Mouse (Mus musculus) midbrain, embryonic 15.5 days (tissue): Measurements from ENCODE around the gene Zfp830. TPM values are rescaled to one million over a fixed set of nuclear protein-coding genes. Genes with fewer than 3 reads are reported as not detected.

ENCODE experiments used
- ATAC-seq: fragments of 200-750 bp; cut with Nextera tagmentation; replicated peaks from 2 replicates; pipeline ENCODE4 v1.8.0; 2017; ENCODE audit warnings: moderate TSS enrichment
- H3K27ac ChIP-seq: fragments of 300-500 bp; sonication (generic); 2 replicates; pipeline ENCODE4 v1.5.1; 2015; ENCODE audit warnings: mild to moderate bottlenecking, inconsistent platforms
- H3K27me3 ChIP-seq: fragments of 300-500 bp; sonication (generic); replicated peaks from 2 replicates; pipeline ENCODE4 v1.6.1; 2015; ENCODE audit warnings: inconsistent platforms
- H3K36me3 ChIP-seq: fragments of 300-500 bp; sonication (generic); replicated peaks from 2 replicates; pipeline ENCODE4 v1.6.1; 2015; ENCODE audit warnings: inconsistent platforms
- H3K4me1 ChIP-seq: fragments of 300-500 bp; sonication (generic); 2 replicates; pipeline ENCODE4 v1.6.1; 2015; ENCODE audit warnings: inconsistent platforms
- H3K4me2 ChIP-seq: fragments of 300-500 bp; sonication (generic); 2 replicates; pipeline ENCODE4 v1.6.1; 2015; ENCODE audit warnings: inconsistent platforms, mild to moderate bottlenecking, moderate library complexity
- H3K4me3 ChIP-seq: fragments of 300-500 bp; sonication (generic); 2 replicates; pipeline ENCODE4 v1.5.1; 2015; ENCODE audit warnings: mild to moderate bottlenecking, inconsistent platforms
- H3K9ac ChIP-seq: fragments of 300-500 bp; sonication (generic); 2 replicates; pipeline ENCODE4 v1.6.1; 2015; ENCODE audit warnings: mild to moderate bottlenecking, inconsistent platforms
- H3K9me3 ChIP-seq: fragments of 300-500 bp; sonication (generic); 2 replicates; pipeline ENCODE4 v1.6.1; 2016; ENCODE audit warnings: inconsistent platforms
- WGBS: fragments of 180-500 bp; shearing (Covaris S2); methylation state at CpG from one replicate; pipeline ENCODE4 v1.1.7; 2015; ENCODE audit warnings: mixed read lengths; 5-methylcytosine and 5-hydroxymethylcytosine counted together
- polyA plus RNA-seq: library from polyadenylated mRNA; unstranded; fragments of >200 nt; fragmentation: Nextera tagmentation; extraction: Ambion mirVana; gene quantifications from 2 replicates; pipeline ENCODE4 v1.2.1, GENCODE M21; 2015

Gene Zfp830
- polyA plus RNA-seq, 1 experiment from 2014 or later: 28.3 TPM

- WGBS: 57% methylated on average over 5 of the region's 5 CpGs
- ATAC-seq: no peak
- 0 out of 2 replicates have a peak, but pooled peaks cover 8% of the 10 kb centered on the region for H3K36me3 ChIP-seq
- H3K4me1 ChIP-seq: peaks cover 21% of the 10 kb centered on the region
- H3K9me3 ChIP-seq: no peaks in the 10 kb centered on the region
- peak overlapping the region; percentile 95; the same call in 1 of the 2 replicates for H3K9ac ChIP-seq
- H3K27ac ChIP-seq: no peak overlapping the region
- H3K4me3 ChIP-seq: peak overlapping the region; percentile 95
- no peaks in the 10 kb centered on the region for H3K27me3 ChIP-seq
- H3K4me2 ChIP-seq: peak overlapping the region; percentile 80
Measured at GRCm38 (mm10) chr11:82780134-82780533, 16.0 kb downstream of the Zfp830 start.

- Histone ChIP-seq H3K36me3 (0 out of 2 replicates have a peak, but pooled peaks cover 14% of the 10 kb centered on the region), H3K9ac (peak within 1 kb of the TSS; percentile 95), H3K27me3 (no peaks in the 10 kb centered on the region), H3K4me1 (peaks cover 21% of the 10 kb centered on the region), H3K27ac (peak within 1 kb of the TSS; percentile 98), H3K4me2 (peak within 1 kb of the TSS; percentile 80), H3K9me3 (no peaks in the 10 kb centered on the region), H3K4me3 (peak within 1 kb of the TSS; percentile 95)
- peak; percentile 97 for ATAC-seq
- WGBS: under 1% methylated on average over 67 of the region's 90 CpGs
Measured at GRCm38 (mm10) chr11:82780983-82781903, 17.1 kb downstream of the Zfp830 start, which contains the start of gene Lig3. Lig3 (plus strand) TSS chr11:82781108.

- H3K27ac ChIP-seq: no peak overlapping the region
- H3K9ac ChIP-seq: peak overlapping the region; percentile 95
- ATAC-seq: no peak
- H3K4me2 ChIP-seq: peak overlapping the region; percentile 80
- peaks cover 21% of the 10 kb centered on the region for H3K4me1 ChIP-seq
- H3K36me3 ChIP-seq: 0 out of 2 replicates have a peak, but pooled peaks cover 17% of the 10 kb centered on the region
- 49% methylated on average over 6 of the region's 6 CpGs for WGBS
- peak overlapping the region; percentile 95 for H3K4me3 ChIP-seq
- no peaks in the 10 kb centered on the region for H3K27me3 ChIP-seq
- no peaks in the 10 kb centered on the region for H3K9me3 ChIP-seq
Measured at GRCm38 (mm10) chr11:82782197-82782596, 18.1 kb downstream of the Zfp830 start.

GRCm38 (mm10) chr11:82783453-82783852 is 19.3 kb downstream of the Zfp830 start:
- 95% methylated on average over 11 of the region's 11 CpGs for WGBS

GRCm38 (mm10) chr11:82806656-82807055 is 42.5 kb downstream of the Zfp830 start:
- no peaks in the 10 kb centered on the region for H3K4me1 ChIP-seq
- no peak overlapping the region for H3K4me2 ChIP-seq
- H3K27ac ChIP-seq: no peak overlapping the region
- H3K9ac ChIP-seq: no peak overlapping the region
- no peaks in the 10 kb centered on the region for H3K9me3 ChIP-seq
- 64% methylated on average over 3 of the region's 3 CpGs for WGBS
- no peak for ATAC-seq
- no peak overlapping the region for H3K4me3 ChIP-seq
- no peaks in the 10 kb centered on the region for H3K27me3 ChIP-seq
- peaks cover 20% of the 10 kb centered on the region; the same call in 1 of the 2 replicates for H3K36me3 ChIP-seq

More at GRCm38 (mm10) chr11:82783453-82783852, 19.3 kb downstream of the Zfp830 start:
- no peak overlapping the region for H3K4me3 ChIP-seq
- no peaks in the 10 kb centered on the region for H3K9me3 ChIP-seq
- H3K4me2 ChIP-seq: no peak overlapping the region
- peaks cover 18% of the 10 kb centered on the region; the same call in 1 of the 2 replicates for H3K36me3 ChIP-seq
- no peak for ATAC-seq
- H3K9ac ChIP-seq: no peak overlapping the region
- no peak overlapping the region for H3K27ac ChIP-seq
- no peaks in the 10 kb centered on the region for H3K27me3 ChIP-seq
- peaks cover 21% of the 10 kb centered on the region for H3K4me1 ChIP-seq

- no peak for ATAC-seq
- Histone ChIP-seq H3K9me3 (no peaks in the 10 kb centered on the region), H3K4me3 (no peak overlapping the region), H3K9ac (no peak overlapping the region), H3K36me3 (peaks cover 13% of the 10 kb centered on the region; the same call in 1 of the 2 replicates), H3K27me3 (no peaks in the 10 kb centered on the region), H3K27ac (no peak overlapping the region), H3K4me2 (no peak overlapping the region), H3K4me1 (no peaks in the 10 kb centered on the region)
- 81% methylated on average over 3 of the region's 3 CpGs for WGBS
Measured at GRCm38 (mm10) chr11:82807370-82807769, 43.2 kb downstream of the Zfp830 start.

GRCm38 (mm10) chr11:82808485-82808884 is 44.3 kb downstream of the Zfp830 start:
- no peak overlapping the region for H3K4me3 ChIP-seq
- H3K9me3 ChIP-seq: no peaks in the 10 kb centered on the region
- H3K27me3 ChIP-seq: no peaks in the 10 kb centered on the region
- no peak overlapping the region for H3K4me2 ChIP-seq
- H3K4me1 ChIP-seq: 0 out of 2 replicates have a peak, but pooled peaks cover 3% of the 10 kb centered on the region
- no peak overlapping the region for H3K27ac ChIP-seq
- H3K36me3 ChIP-seq: peaks cover 2% of the 10 kb centered on the region; the same call in 1 of the 2 replicates
- no peak for ATAC-seq
- H3K9ac ChIP-seq: no peak overlapping the region
- 73% methylated on average over 5 of the region's 5 CpGs for WGBS

Other genes starting within 250 kb of the Zfp830 start
- gene Cct6b, start within 50 bp of the Zfp830 start, polyA plus RNA-seq: 0.11 and 0.56 TPM in 2 replicates
- gene Lig3, start 16.8 kb downstream of the Zfp830 start, polyA plus RNA-seq: 27.4 and 29.1 TPM in 2 replicates
- gene Rffl, start 106.9 kb downstream of the Zfp830 start, polyA plus RNA-seq: 4.1 and 4.6 TPM in 2 replicates
- 12.1 and 13.9 TPM in 2 replicates for gene Rad51d, start 126.3 kb downstream of the Zfp830 start, polyA plus RNA-seq
- gene Fndc8, start 127.8 kb downstream of the Zfp830 start, polyA plus RNA-seq: 0.78 and 1.2 TPM in 2 replicates
- gene Nle1, start 144.1 kb downstream of the Zfp830 start, polyA plus RNA-seq: 33.8 and 36.8 TPM in 2 replicates
- gene Unc45b, start 146.2 kb downstream of the Zfp830 start, polyA plus RNA-seq: 1.3 and 2.0 TPM in 2 replicates
- gene Slfn5, start 187.0 kb downstream of the Zfp830 start, polyA plus RNA-seq: 1.4 and 1.8 TPM in 2 replicates
- gene Slfn9, start 227.5 kb downstream of the Zfp830 start, polyA plus RNA-seq: 1.9 and 2.2 TPM in 2 replicates